Mouse (Mus musculus) heart, postnatal 14 days (tissue): ENCODE data around the gene Cenph. TPM values are rescaled to one million over a fixed set of nuclear protein-coding genes. Genes with fewer than 3 reads are reported as not detected.

Source experiments
- total RNA-seq, 2 experiments: library from RNA; stranded (reverse); gene quantifications; 2 replicates each; pipeline ENCODE4 v1.2.3; 2021

Cenph gene
- total RNA-seq, 2 experiments from 2014 or later = 0.36 to 0.80 TPM

Other genes starting within 250 kb of the Cenph start
- 1 to 10 TPM in 1 of 2 experiments, under 1 TPM in 1; 0.51 to 1.1 TPM for gene Ocln, start 223.2 kb downstream of the Cenph start, total RNA-seq
- gene Marveld2, start 158.9 kb downstream of the Cenph start, total RNA-seq = under 1 TPM; 0.29 to 0.50 TPM
- gene Ak6, start 124.9 kb downstream of the Cenph start, total RNA-seq = 10 to 100 TPM; 56.0 to 63.2 TPM
- gene Rad17, start 124.8 kb downstream of the Cenph start, total RNA-seq = 10 to 100 TPM; 16.0 to 17.3 TPM
- gene Taf9, start 124.3 kb downstream of the Cenph start, total RNA-seq = 10 to 100 TPM in 1 of 2 experiments, 1 to 10 TPM in 1; 8.9 to 11.4 TPM
- gene Ccdc125, start 106.2 kb downstream of the Cenph start, total RNA-seq = under 1 TPM; 0.66 to 0.96 TPM
- 10 to 100 TPM; 24.1 to 24.9 TPM for gene Cdk7, start 45.0 kb downstream of the Cenph start, total RNA-seq
- gene Mrps36, start 31.2 kb downstream of the Cenph start, total RNA-seq = 100 to 1,000 TPM; 173 to 179 TPM
- gene Ccnb1, start 10.7 kb upstream of the Cenph start, total RNA-seq = 10 to 100 TPM in 1 of 2 experiments, 1 to 10 TPM in 1; 4.7 to 13.4 TPM
- 10 to 100 TPM; 23.6 to 24.8 TPM for gene Slc30a5, start 57.5 kb upstream of the Cenph start, total RNA-seq